9 mouse cellular contexts compared by ENCODE assay signal in the genomic region with DNA sequence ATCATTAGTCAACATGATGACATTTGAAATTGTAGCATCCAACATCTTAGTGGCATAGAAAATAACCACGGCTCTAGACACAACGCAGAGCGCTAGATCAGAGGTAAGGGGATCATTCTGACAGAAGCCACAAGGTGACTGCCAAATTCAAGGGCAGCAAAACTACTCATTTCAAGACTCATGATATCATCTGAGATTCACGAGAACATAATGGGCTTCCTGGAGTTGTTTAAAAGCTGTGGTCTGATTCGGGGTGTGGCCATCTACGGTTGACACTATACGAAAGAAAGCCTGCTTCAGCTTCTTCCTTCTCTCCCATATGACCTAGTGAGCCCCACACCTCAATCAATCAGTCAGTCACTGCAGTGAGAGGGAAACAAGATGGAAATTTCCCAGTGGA.
A peak's percentile ranks its signal among the peaks of the same experiment; 100 is the strongest.
DNase-seq lines count a peak whose midpoint lies in the region; ATAC-seq and TF ChIP-seq lines count a peak whose summit lies in the region.
"Had no signal": no experiment of that assay in that cellular context is flagged by ENCODE, and none has a peak within 500 bp of the region (broad histone marks: within the 10 kb centered on the region; RNA-seq: fewer than 3 reads in every experiment).

No protein-coding gene starts in this region.

- ATAC-seq in lung, embryonic 15.5 days (ENCODE audit: borderline replicate concordance, extremely low read depth, low FRiP score, low TSS enrichment), result no peak
- peak; percentile 81 for ATAC-seq in inflammation-experienced regulatory T-cells, adult 6 months

- H3K9ac ChIP-seq in lung, embryonic 15.5 days, result no peak overlapping the region
- H3K9ac ChIP-seq: liver, embryonic 14.5 days had no signal

- H3K27me3 ChIP-seq in lung, embryonic 15.5 days, result no peaks in the 10 kb centered on the region
- H3K27me3 ChIP-seq in small intestine, adult 2 months (ENCODE audit: control insufficient read depth, insufficient read depth, low read length), result no peaks in the 10 kb centered on the region

- peaks cover 12% of the 10 kb centered on the region for H3K4me1 ChIP-seq in lung, embryonic 15.5 days
- H3K4me1 ChIP-seq in small intestine, adult 2 months (ENCODE audit: control insufficient read depth, insufficient read depth, insufficient read length, low read length), result peaks cover 9% of the 10 kb centered on the region; the same call in 1 of the 2 replicates

- no peak overlapping the region for H3K27ac ChIP-seq in lung, embryonic 15.5 days
- peak overlapping the region; percentile 67 for H3K27ac ChIP-seq in small intestine, adult 2 months (ENCODE audit: insufficient read depth, low read depth, low read length)
- H3K27ac ChIP-seq: liver, embryonic 14.5 days had no signal

- 74% methylated on average over 7 of the region's 7 CpGs for WGBS in lung, embryonic 15.5 days
- WGBS in small intestine, adult 2 months, result 32% methylated on average over 7 of the region's 7 CpGs

- no peak for TF ChIP-seq POLR2A in small intestine, adult 2 months (IDR thresholded peaks at IDR 0.05; ENCODE audit: low read depth, low read length)

- peak overlapping the region; percentile 65 for H3K4me2 ChIP-seq in lung, embryonic 15.5 days

- peak; percentile 55 for DNase-seq in heart, adult 11 months
- no peak for DNase-seq in heart, postnatal 10 days
- DNase-seq in lung, adult 18-20 months, result no peak
- DNase-seq in right cerebral cortex, postnatal 4 days, result no peak
- DNase-seq in urinary bladder, adult 18-20 months (ENCODE audit: low spot score in 2 of 2), result no peak

- no peaks in the 10 kb centered on the region for H3K36me3 ChIP-seq in lung, embryonic 15.5 days
- peaks cover 2% of the 10 kb centered on the region; the same call in 1 of the 2 replicates for H3K36me3 ChIP-seq in small intestine, adult 2 months (ENCODE audit: control insufficient read depth, insufficient read depth, low read length)

- no peaks in the 10 kb centered on the region for H3K9me3 ChIP-seq in lung, embryonic 15.5 days

- intact Hi-C loops in heart, postnatal 10 days (cut with DNase I), result no loop called here

- H3K4me3 ChIP-seq in lung, embryonic 15.5 days, result peak overlapping the region; percentile 44; the same call in 1 of the 2 replicates
- H3K4me3 ChIP-seq in small intestine, adult 2 months (ENCODE audit: low read depth, low read length), result no peak overlapping the region

- no peak for TF ChIP-seq CTCF in small intestine, adult 2 months (IDR thresholded peaks at IDR 0.05; ENCODE audit: extremely low read depth, insufficient read length, insufficient replicate concordance, low read depth, low read length)
